ENCODE assay signal across 11 mouse cellular contexts in the genomic region with DNA sequence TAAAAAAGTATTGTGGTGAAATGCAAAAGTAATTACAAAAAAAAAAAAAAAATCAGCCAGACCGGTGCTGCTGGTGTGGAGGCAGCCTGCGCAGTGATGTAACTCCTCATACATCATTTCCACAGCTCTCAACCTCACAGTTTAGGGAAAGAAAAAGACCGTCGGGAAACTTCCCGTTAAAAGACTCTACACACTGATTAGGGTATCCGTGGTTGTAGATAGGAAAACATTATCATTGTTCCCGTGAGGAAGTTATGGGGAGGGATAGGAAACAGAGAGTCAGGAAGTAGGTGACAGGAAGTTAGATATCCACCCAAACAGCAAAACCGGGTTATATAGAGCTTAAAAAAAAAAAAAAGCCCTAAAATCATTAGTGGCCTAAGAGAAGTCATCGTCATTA. TPM values are rescaled to one million over a fixed set of nuclear protein-coding genes. Genes with fewer than 3 reads are reported as not detected.
DNase-seq lines count a peak whose midpoint lies in the region; ATAC-seq and TF ChIP-seq lines count a peak whose summit lies in the region.
"Had no signal": no experiment of that assay in that cellular context is flagged by ENCODE, and none has a peak within 500 bp of the region (broad histone marks: within the 10 kb centered on the region; RNA-seq: fewer than 3 reads in every experiment).

No protein-coding gene starts in this region.

- WGBS in heart, embryonic 13.5 days: 43% methylated on average over 9 of the region's 9 CpGs
- WGBS in liver, adult 2 months: 70% methylated on average over 9 of the region's 9 CpGs
- WGBS in liver, embryonic 12.5 days (ENCODE audit: insufficient replicate concordance): 12% methylated on average over 9 of the region's 9 CpGs
- WGBS in limb, embryonic 11.5 days: 9% methylated on average over 9 of the region's 9 CpGs

- H3K79me2 ChIP-seq in liver, adult 2 months (ENCODE audit: control insufficient read depth, insufficient read depth, low read length): no peaks in the 10 kb centered on the region

- no peak overlapping the region for H3K4me3 ChIP-seq in heart, embryonic 13.5 days
- H3K4me3 ChIP-seq in liver, adult 2 months (ENCODE audit: insufficient read depth, low read depth, low read length): no peak overlapping the region
- no peak overlapping the region for H3K4me3 ChIP-seq in liver, embryonic 12.5 days
- H3K4me3 ChIP-seq in ES-Bruce4 (ENCODE audit: low read depth, low read length): peak overlapping the region; percentile 33; the same call in 1 of the 2 replicates
- no peak overlapping the region for H3K4me3 ChIP-seq in limb, embryonic 11.5 days (ENCODE audit: low read depth, low read length)

- no peak overlapping the region for H3K9ac ChIP-seq in heart, embryonic 13.5 days
- no peak overlapping the region for H3K9ac ChIP-seq in liver, adult 2 months (ENCODE audit: low read depth, low read length)
- no peak overlapping the region for H3K9ac ChIP-seq in liver, embryonic 12.5 days
- 0 out of 2 replicates have a peak overlapping the region, but pooled peaks have one; percentile 9 for H3K9ac ChIP-seq in ES-Bruce4 (ENCODE audit: low read depth, poor library complexity, severe bottlenecking)
- no peak overlapping the region for H3K9ac ChIP-seq in limb, embryonic 11.5 days (ENCODE audit: low read length)
- H3K9ac ChIP-seq: liver, embryonic 14.5 days had no signal

- no peak overlapping the region for H3K27ac ChIP-seq in heart, embryonic 13.5 days (replicated peaks)
- no peak overlapping the region for H3K27ac ChIP-seq in liver, adult 2 months (replicated peaks; ENCODE audit: insufficient read depth, low read depth, low read length)
- no peak overlapping the region for H3K27ac ChIP-seq in liver, embryonic 12.5 days
- H3K27ac ChIP-seq in ES-Bruce4 (ENCODE audit: insufficient read depth, low read length): no peak overlapping the region
- H3K27ac ChIP-seq in limb, embryonic 11.5 days (replicated peaks; ENCODE audit: low read depth, low read length): no peak overlapping the region
- H3K27ac ChIP-seq: liver, embryonic 14.5 days had no signal

- no peak for TF ChIP-seq CTCF in liver, adult 2 months (IDR thresholded peaks at IDR 0.05; ENCODE audit: low read depth, low read length)
- no peak for TF ChIP-seq CTCF in ES-Bruce4 (IDR thresholded peaks at IDR 0.05; ENCODE audit: low read depth, low read length)

- H3K4me1 ChIP-seq in heart, embryonic 13.5 days: no peaks in the 10 kb centered on the region
- no peaks in the 10 kb centered on the region for H3K4me1 ChIP-seq in liver, adult 2 months (ENCODE audit: control insufficient read depth, insufficient read depth, low read length)
- no peaks in the 10 kb centered on the region for H3K4me1 ChIP-seq in liver, embryonic 12.5 days
- H3K4me1 ChIP-seq in ES-Bruce4 (ENCODE audit: control insufficient read depth, insufficient read depth, low read length): no peaks in the 10 kb centered on the region
- H3K4me1 ChIP-seq in limb, embryonic 11.5 days (ENCODE audit: control insufficient read depth, insufficient read depth, low read length): peaks cover 18% of the 10 kb centered on the region; the same call in 1 of the 2 replicates

- peak overlapping the region; percentile 16; the same call in 1 of the 2 replicates for H3K4me2 ChIP-seq in heart, embryonic 13.5 days
- H3K4me2 ChIP-seq in liver, embryonic 12.5 days: no peak overlapping the region
- peak overlapping the region; percentile 31 for H3K4me2 ChIP-seq in limb, embryonic 11.5 days (ENCODE audit: low read depth, severe bottlenecking)

- no peak for DNase-seq in heart, postnatal 4 days
- DNase-seq in liver, adult 2 months (ENCODE audit: extremely low read depth, low read depth, low spot score): peak; percentile 4
- DNase-seq in limb, embryonic 11.5 days (ENCODE audit: low spot score): peak; percentile 51
- DNase-seq in spleen, postnatal 14 days (ENCODE audit: low spot score in 2 of 2): no peak
- DNase-seq in ovary, postnatal 36 days (ENCODE audit: low spot score): no peak
- DNase-seq: layer of hippocampus, adult 9-11 months; thymus, postnatal 36 days had no signal

- TF ChIP-seq POLR2A in liver, adult 2 months (IDR thresholded peaks at IDR 0.05; ENCODE audit: extremely low read depth, insufficient read depth, low read length): no peak
- TF ChIP-seq POLR2A in ES-Bruce4 (IDR thresholded peaks at IDR 0.05; ENCODE audit: insufficient read depth, low read length): no peak

- no peaks in the 10 kb centered on the region for H3K27me3 ChIP-seq in heart, embryonic 13.5 days (replicated peaks)
- no peaks in the 10 kb centered on the region for H3K27me3 ChIP-seq in liver, adult 2 months (ENCODE audit: control insufficient read depth, insufficient read depth, low read length)
- H3K27me3 ChIP-seq in liver, embryonic 12.5 days (replicated peaks): 0 out of 2 replicates have a peak, but pooled peaks cover 11% of the 10 kb centered on the region
- no peaks in the 10 kb centered on the region for H3K27me3 ChIP-seq in ES-Bruce4 (ENCODE audit: control insufficient read depth, insufficient read depth, low read length, poor library complexity, severe bottlenecking)
- H3K27me3 ChIP-seq in limb, embryonic 11.5 days (ENCODE audit: control insufficient read depth, insufficient read depth, low read length): no peaks in the 10 kb centered on the region

- no peaks in the 10 kb centered on the region for H3K36me3 ChIP-seq in heart, embryonic 13.5 days
- no peaks in the 10 kb centered on the region for H3K36me3 ChIP-seq in liver, adult 2 months (ENCODE audit: control insufficient read depth, insufficient read depth, low read length)
- no peaks in the 10 kb centered on the region for H3K36me3 ChIP-seq in liver, embryonic 12.5 days
- H3K36me3 ChIP-seq in ES-Bruce4 (ENCODE audit: control insufficient read depth, insufficient read depth, low read length, poor library complexity, severe bottlenecking): peaks cover 15% of the 10 kb centered on the region; the same call in 1 of the 2 replicates
- no peaks in the 10 kb centered on the region for H3K36me3 ChIP-seq in limb, embryonic 11.5 days (ENCODE audit: control insufficient read depth, insufficient read depth, low read length)

- no peaks in the 10 kb centered on the region for H3K9me3 ChIP-seq in heart, embryonic 13.5 days
- H3K9me3 ChIP-seq in liver, embryonic 12.5 days (replicated peaks): no peaks in the 10 kb centered on the region
- H3K9me3 ChIP-seq in ES-Bruce4 (replicated peaks; ENCODE audit: control insufficient read depth, insufficient read depth, low read length, poor library complexity, severe bottlenecking): peaks cover 8% of the 10 kb centered on the region; the same call in 1 of the 2 replicates
- no peaks in the 10 kb centered on the region for H3K9me3 ChIP-seq in limb, embryonic 11.5 days (ENCODE audit: control insufficient read depth, low read length)

- TF ChIP-seq EP300 in ES-Bruce4 (IDR thresholded peaks at IDR 0.05; ENCODE audit: insufficient read depth, low read depth, low read length): no peak

- ATAC-seq in heart, embryonic 13.5 days (ENCODE audit: extremely low read depth, insufficient number of reproducible peaks, low FRiP score, low TSS enrichment): no peak
- no peak for ATAC-seq in liver, embryonic 12.5 days
- ATAC-seq in limb, embryonic 11.5 days (ENCODE audit: insufficient number of reproducible peaks, low FRiP score, low TSS enrichment, low read depth): peak; percentile 51; the same call in 1 of the 2 replicates

RNA-seq across cellular contexts. Expression of gene Zfp64, which starts 52.9 kb away (rescaled TPM):
- polyA plus RNA-seq in heart, embryonic 13.5 days (2015; fragmentation: Nextera tagmentation; extraction: Ambion mirVana): 15.1 and 16.8 TPM in 2 replicates
- total RNA-seq in heart, postnatal 4 days (2021): 10 to 100 TPM; 12.2 to 13.3 TPM
- 5.6 and 7.2 TPM in 2 replicates for total RNA-seq in liver, adult 2 months (2014; rRNA removed)
- 13.5 and 14.3 TPM in 2 replicates for polyA plus RNA-seq in liver, adult 2 months (2012; rRNA removed)
- polyA plus RNA-seq in liver, embryonic 12.5 days (2016; fragmentation: Nextera tagmentation; extraction: Ambion mirVana): 16.6 and 18.8 TPM in 2 replicates
- polyA plus RNA-seq in ES-Bruce4 (2011; ENCODE audit: insufficient read depth, insufficient read length, low read depth, missing spikeins): 35.9 and 37.7 TPM in 2 replicates
- 45.0 and 45.3 TPM in 2 replicates for polyA plus RNA-seq in limb, embryonic 11.5 days (2014; fragmentation: Nextera tagmentation; extraction: Ambion mirVana)

Comparison
In these comparisons a context has a peak if more than half of its experiments do, and no peak if none do; other contexts are left out.
1. DNase-seq: peak in liver, adult 2 months (single experiment) and limb, embryonic 11.5 days (single experiment); none in heart, postnatal 4 days (single experiment), spleen, postnatal 14 days (0 of 2) and ovary, postnatal 36 days (single experiment).